Mouse (Mus musculus) limb, embryonic 12.5 days (tissue): ENCODE data around the gene Plekhj1. TPM values are rescaled to one million over a fixed set of nuclear protein-coding genes. Genes with fewer than 3 reads are reported as not detected.
A peak's percentile ranks its signal among the peaks of the same experiment; 100 is the strongest.

Experiments used
- ATAC-seq: fragments of 200-750 bp; cut with Nextera tagmentation; 2 replicates; pipeline ENCODE4 v1.8.0; 2017; ENCODE audit warnings: low read depth, moderate TSS enrichment; ENCODE audit not compliant: insufficient number of reproducible peaks, insufficient read depth, low FRiP score, low TSS enrichment
- H3K27ac ChIP-seq: fragments of 300-500 bp; sonication (generic); 2 replicates; pipeline ENCODE4 v1.5.1; 2016; ENCODE audit warnings: mild to moderate bottlenecking, moderate library complexity
- H3K27me3 ChIP-seq: fragments of 300-500 bp; sonication (generic); 2 replicates; pipeline ENCODE4 v1.6.1; 2016; ENCODE audit warnings: mild to moderate bottlenecking, moderate library complexity
- H3K36me3 ChIP-seq: fragments of 300-500 bp; sonication (generic); 2 replicates; pipeline ENCODE4 v1.6.1; 2016; ENCODE audit warnings: mild to moderate bottlenecking, moderate library complexity
- H3K4me1 ChIP-seq: fragments of 300-500 bp; sonication (generic); replicated peaks from 2 replicates; pipeline ENCODE4 v1.6.1; 2016
- H3K4me2 ChIP-seq: fragments of 300-500 bp; sonication (generic); 2 replicates; pipeline ENCODE4 v1.6.1; 2016; ENCODE audit warnings: mild to moderate bottlenecking, moderate library complexity
- H3K4me3 ChIP-seq: fragments of 300-500 bp; sonication (generic); replicated peaks from 2 replicates; pipeline ENCODE4 v1.5.1; 2016; ENCODE audit warnings: mild to moderate bottlenecking
- H3K9ac ChIP-seq: fragments of 300-500 bp; sonication (generic); replicated peaks from 2 replicates; pipeline ENCODE4 v1.6.1; 2016; ENCODE audit warnings: mild to moderate bottlenecking, moderate library complexity
- H3K9me3 ChIP-seq: fragments of 300-500 bp; sonication (generic); 2 replicates; pipeline ENCODE4 v1.6.1; 2016; ENCODE audit warnings: mild to moderate bottlenecking, moderate library complexity
- WGBS: fragments of 180-500 bp; shearing (Covaris S2); methylation state at CpG from one replicate; pipeline ENCODE4 v1.1.7; 2016; 5-methylcytosine and 5-hydroxymethylcytosine counted together
- polyA plus RNA-seq: library from polyadenylated mRNA; unstranded; fragments of >200 nt; fragmentation: Nextera tagmentation; extraction: Ambion mirVana; gene quantifications from 2 replicates; pipeline ENCODE4 v1.2.1, GENCODE M21; 2016

The Plekhj1 gene
- polyA plus RNA-seq, 1 experiment from 2014 or later: 144 TPM

DNA sequence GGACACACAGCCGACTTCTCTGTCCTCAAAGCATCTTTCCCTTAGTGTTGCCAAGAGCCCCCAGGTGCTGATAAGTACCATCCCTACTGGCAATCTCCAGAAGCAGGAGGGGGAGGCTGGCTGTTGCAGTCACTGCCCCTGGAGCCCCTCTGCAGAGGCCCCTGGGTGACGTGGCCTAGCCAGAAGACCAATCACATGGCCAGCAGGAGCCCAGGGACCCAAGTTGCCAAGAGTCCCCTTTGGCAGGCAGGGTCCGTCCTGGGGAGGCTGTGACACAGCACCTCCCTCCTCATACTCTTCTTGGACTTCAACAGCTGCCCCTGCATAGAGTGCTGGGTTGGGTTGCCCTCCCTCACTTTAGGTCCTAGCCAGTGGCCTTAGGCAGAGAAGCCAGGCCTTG lies 4.6 kb upstream of the Plekhj1 start:
- peaks cover 36% of the 10 kb centered on the region for H3K4me1 ChIP-seq
- H3K36me3 ChIP-seq: peaks cover 59% of the 10 kb centered on the region
- no peak overlapping the region for H3K4me3 ChIP-seq
- no peak overlapping the region; the same call in 1 of the 2 replicates for H3K9ac ChIP-seq
- H3K9me3 ChIP-seq: no peaks in the 10 kb centered on the region
- H3K27me3 ChIP-seq: peaks cover 20% of the 10 kb centered on the region
- no peak for ATAC-seq
- 89% methylated on average over 3 of the region's 3 CpGs for WGBS
- H3K4me2 ChIP-seq: no peak overlapping the region
- H3K27ac ChIP-seq: no peak overlapping the region

DNA sequence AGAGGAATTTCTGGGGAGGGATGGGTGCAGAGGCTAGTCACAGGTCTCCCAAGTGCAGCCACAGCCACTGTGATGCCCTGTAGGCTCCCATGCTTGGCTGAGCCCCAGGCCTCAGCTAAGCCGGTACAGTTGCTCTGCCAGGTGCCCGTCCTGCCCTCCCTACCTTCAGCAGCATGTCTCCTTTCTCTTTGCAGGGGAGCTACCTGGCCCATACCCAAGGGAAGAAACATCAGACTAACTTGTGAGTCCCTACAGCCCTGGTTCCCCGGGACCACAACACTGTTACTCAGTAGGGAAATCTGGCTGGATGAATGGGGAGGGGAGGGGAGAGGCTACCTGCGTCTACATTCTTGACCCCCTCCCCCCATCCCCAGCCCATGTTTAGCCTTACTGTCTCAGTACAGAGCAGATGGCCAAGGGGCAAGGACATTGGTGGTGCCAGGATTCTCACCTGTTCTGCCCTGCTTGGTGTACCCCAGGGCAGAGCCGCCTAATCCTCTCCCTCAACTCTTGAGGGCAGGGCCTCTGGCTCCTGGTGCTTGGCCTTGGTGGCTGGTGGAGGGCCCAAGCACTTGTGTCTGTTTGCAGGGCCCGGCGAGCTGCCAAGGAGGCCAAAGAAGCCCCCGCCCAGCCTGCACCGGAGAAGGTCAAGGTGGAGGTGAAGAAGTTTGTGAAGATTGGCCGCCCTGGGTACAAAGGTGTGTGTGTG lies 3.9 kb upstream of the Plekhj1 start:
- Histone ChIP-seq H3K4me2 (no peak overlapping the region), H3K9ac (no peak overlapping the region), H3K4me1 (peaks cover 30% of the 10 kb centered on the region), H3K27me3 (peaks cover 14% of the 10 kb centered on the region), H3K27ac (no peak overlapping the region), H3K4me3 (no peak overlapping the region), H3K36me3 (peaks cover 59% of the 10 kb centered on the region), H3K9me3 (no peaks in the 10 kb centered on the region)
- 93% methylated on average over 10 of the region's 10 CpGs for WGBS
- ATAC-seq: no peak

DNA sequence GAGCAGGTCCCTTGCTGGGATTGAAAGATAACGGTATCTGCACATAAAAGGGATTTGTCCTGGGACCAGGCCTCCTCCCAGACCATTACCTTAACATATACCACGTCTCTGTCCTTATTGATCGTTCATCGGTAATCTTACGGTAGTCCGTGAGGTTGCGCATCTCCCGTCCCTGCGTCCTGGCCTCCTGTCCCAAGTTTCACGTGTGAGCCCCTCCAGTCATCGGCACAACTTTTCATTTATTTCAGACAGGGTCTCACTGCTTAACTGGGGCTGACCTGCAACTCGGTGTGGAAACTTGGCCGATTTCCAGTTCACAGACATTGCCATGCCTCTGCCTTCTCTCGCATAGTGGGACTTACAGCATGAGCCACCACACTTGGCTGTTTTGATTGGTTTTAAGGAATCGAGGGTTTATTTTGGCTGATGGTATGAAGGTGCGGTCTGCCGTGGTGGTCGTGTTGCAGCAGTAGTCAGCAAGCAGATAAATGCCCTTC lies 692 bp upstream of the Plekhj1 start:
- H3K9me3 ChIP-seq: no peaks in the 10 kb centered on the region
- no peaks in the 10 kb centered on the region for H3K27me3 ChIP-seq
- peaks cover 70% of the 10 kb centered on the region for H3K36me3 ChIP-seq
- peak overlapping the region; percentile 89 for H3K4me3 ChIP-seq
- WGBS: 4% methylated on average over 18 of the region's 18 CpGs
- peak overlapping the region; percentile 97 for H3K27ac ChIP-seq
- peak overlapping the region; percentile 99 for H3K9ac ChIP-seq
- H3K4me1 ChIP-seq: peaks cover 23% of the 10 kb centered on the region
- no peak for ATAC-seq
- peak overlapping the region; percentile 78 for H3K4me2 ChIP-seq

DNA sequence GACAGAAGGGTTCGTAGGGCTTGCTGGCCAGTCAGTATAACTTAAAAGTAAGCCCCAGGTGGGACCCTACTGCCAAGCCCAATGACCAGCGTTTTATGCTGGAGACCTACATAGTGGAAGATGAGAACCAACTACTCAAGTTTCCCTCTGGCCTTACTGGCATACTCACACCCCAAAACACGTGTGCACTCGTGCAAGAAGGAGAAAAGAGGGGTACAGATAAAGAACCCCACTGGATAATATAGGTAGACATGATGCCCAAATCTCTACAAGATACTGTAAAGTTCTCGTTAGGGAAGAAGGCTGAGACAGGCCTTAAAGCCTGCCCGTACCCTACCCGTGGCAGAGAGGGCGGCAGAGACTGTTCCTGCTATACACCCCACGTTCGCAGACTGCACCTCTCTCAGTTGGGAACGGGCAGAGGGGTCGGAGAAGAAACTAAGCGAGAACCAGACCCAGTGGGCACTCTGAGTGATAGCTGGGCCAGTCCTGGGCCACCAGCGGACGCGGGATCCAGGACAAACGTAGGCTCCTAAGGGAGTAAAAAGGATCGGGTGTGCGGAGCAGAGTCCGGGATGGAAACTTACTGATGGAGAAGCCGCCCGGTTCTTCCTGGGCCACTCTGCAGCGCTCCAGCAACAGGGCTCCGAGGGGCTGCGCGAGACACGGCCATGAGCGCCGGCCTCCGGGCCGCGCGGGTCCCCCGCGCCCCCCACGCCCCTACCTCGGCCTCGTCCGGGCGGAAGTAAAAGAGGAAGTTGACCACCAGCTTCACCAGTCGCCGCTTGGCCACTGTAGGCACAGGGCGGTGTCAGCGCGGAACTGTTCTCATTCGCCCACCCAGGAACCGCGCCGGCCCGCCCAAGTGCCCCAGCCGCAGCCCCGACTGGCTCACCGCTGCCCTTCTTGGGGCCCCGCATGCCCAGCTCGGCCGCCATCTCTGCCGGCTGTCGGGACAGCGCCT lies 958 bp downstream of the Plekhj1 start:
- Histone ChIP-seq H3K9ac (peak overlapping the region; percentile 99), H3K4me1 (peaks cover 23% of the 10 kb centered on the region), H3K4me2 (peak overlapping the region; percentile 78), H3K9me3 (no peaks in the 10 kb centered on the region), H3K27me3 (no peaks in the 10 kb centered on the region), H3K27ac (peak overlapping the region; percentile 97), H3K4me3 (peak overlapping the region; percentile 89), H3K36me3 (peaks cover 70% of the 10 kb centered on the region)
- ATAC-seq: peak; percentile 49
- 2% methylated on average over 59 of the region's 59 CpGs for WGBS

DNA sequence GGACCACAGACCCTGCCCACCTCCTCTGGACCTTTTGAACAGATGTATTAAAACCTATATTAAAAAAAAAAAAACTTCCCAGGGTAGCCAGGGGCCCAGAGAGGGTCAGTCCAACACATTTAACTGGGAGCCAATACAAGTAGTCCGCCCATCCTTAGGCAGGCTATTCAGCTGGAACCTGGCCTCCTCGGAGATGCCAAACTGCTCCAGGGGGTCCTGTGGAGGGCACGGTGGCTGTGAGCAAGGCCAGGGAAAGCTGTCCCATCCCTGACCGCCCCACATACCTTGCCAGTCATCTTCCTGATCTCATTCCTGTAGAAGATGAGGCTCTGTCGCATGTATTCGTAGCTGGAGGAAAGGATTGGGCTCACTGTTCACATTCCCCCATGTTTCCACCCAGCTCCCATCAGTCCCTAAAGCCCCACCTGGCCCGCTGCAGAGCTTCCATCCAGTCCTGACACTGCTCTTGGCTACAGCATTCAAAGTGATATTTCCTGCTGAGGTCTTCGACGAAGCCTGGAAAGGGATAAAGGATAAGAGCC lies 2.0 kb downstream of the Plekhj1 start:
- no peaks in the 10 kb centered on the region for H3K9me3 ChIP-seq
- H3K27ac ChIP-seq: no peak overlapping the region
- H3K36me3 ChIP-seq: peaks cover 70% of the 10 kb centered on the region
- peak overlapping the region; percentile 78 for H3K4me2 ChIP-seq
- no peak for ATAC-seq
- peak overlapping the region; percentile 99; the same call in 1 of the 2 replicates for H3K9ac ChIP-seq
- H3K27me3 ChIP-seq: no peaks in the 10 kb centered on the region
- H3K4me1 ChIP-seq: peaks cover 23% of the 10 kb centered on the region
- WGBS: 91% methylated on average over 9 of the region's 9 CpGs
- H3K4me3 ChIP-seq: peak overlapping the region; percentile 89

DNA sequence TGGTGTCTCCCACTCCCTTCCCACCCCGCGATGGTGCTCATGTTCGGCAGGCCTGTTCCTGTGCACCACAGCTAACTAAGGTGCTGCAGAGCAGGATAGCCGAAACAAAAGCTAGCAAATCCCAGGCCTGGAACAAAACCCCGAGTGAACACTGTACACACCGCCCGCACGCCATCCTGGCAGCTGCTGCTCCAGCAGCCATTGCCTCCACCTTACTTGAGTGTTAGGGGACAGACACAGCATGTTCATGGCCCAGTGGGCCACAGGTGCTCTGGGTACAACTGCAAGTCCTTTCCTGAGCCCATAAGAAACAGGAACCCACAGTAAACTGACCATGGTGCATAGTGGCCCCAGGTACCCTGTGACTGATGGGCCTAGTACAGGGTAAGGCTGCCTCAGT lies 3.7 kb downstream of the Plekhj1 start:
- H3K27me3 ChIP-seq: no peaks in the 10 kb centered on the region
- no peak overlapping the region for H3K4me3 ChIP-seq
- H3K4me1 ChIP-seq: peaks cover 14% of the 10 kb centered on the region
- no peak overlapping the region for H3K27ac ChIP-seq
- WGBS: 89% methylated on average over 8 of the region's 8 CpGs
- H3K9me3 ChIP-seq: no peaks in the 10 kb centered on the region
- peaks cover 71% of the 10 kb centered on the region for H3K36me3 ChIP-seq
- no peak overlapping the region for H3K9ac ChIP-seq
- no peak overlapping the region for H3K4me2 ChIP-seq
- no peak for ATAC-seq

DNA sequence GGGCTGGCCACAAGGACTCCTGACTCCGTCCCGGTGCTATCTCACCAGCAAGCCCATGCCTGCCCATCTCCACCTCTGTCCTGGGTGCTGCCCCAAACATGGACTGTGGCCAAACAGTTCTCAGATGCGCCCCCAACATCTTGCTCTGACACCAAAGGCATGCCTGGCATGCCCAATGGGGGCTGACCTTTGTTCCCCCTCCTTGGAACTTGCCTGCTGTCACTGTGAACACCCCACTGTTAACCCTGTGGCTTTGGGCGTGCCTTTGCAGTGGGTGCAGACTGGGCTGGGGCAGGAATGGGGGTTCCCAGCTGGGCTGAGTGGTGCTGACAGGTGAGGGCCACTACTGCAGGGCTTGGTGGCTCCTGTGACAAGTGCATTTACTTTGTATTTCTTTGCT lies 4.6 kb downstream of the Plekhj1 start:
- Histone ChIP-seq H3K4me2 (no peak overlapping the region), H3K4me1 (peaks cover 10% of the 10 kb centered on the region), H3K36me3 (peaks cover 80% of the 10 kb centered on the region), H3K9ac (no peak overlapping the region), H3K27me3 (no peaks in the 10 kb centered on the region), H3K9me3 (no peaks in the 10 kb centered on the region), H3K4me3 (no peak overlapping the region), H3K27ac (no peak overlapping the region)
- 89% methylated on average over 4 of the region's 4 CpGs for WGBS
- no peak for ATAC-seq

DNA sequence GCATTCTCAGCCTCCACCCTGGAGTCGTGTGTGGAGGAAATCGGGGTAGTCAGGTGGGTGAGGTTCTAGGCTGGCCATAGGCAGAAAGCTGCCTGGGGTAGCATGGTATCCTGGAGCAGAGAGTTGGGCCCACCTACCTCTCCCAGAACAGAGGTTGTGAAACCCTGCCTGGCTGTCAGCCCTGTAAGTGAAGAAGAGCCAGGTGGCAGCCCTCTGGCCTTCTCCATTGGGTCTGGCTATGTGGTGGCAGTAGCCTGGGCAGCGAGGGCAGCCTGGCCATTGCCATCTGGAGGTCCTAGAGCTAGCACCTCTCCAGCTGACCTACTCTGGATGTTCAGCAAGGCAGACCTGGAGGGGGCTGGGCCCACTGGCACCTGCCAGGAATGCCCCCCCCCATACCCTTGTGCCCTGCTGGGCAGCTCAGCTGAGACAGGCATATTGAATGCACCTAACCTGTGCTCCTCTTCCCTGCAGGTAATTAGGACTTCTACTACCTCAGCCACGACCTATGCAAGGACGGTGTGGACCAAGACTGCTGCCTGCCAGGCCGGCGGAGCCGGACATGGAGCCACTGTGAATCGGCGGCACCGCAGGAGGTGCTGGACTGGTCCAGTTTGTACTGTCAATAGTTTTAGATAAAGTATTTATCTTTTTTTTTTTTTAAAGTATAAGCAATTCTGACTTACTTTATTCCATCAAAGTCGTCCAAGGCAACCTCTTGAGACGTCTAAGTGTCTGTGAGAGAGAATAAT lies 5.2 kb downstream of the Plekhj1 start:
- Histone ChIP-seq H3K9ac (no peak overlapping the region), H3K4me3 (no peak overlapping the region), H3K27ac (no peak overlapping the region), H3K9me3 (no peaks in the 10 kb centered on the region), H3K27me3 (no peaks in the 10 kb centered on the region), H3K36me3 (peaks cover 86% of the 10 kb centered on the region), H3K4me2 (no peak overlapping the region), H3K4me1 (peaks cover 10% of the 10 kb centered on the region)
- ATAC-seq: no peak
- WGBS: 90% methylated on average over 13 of the region's 13 CpGs

DNA sequence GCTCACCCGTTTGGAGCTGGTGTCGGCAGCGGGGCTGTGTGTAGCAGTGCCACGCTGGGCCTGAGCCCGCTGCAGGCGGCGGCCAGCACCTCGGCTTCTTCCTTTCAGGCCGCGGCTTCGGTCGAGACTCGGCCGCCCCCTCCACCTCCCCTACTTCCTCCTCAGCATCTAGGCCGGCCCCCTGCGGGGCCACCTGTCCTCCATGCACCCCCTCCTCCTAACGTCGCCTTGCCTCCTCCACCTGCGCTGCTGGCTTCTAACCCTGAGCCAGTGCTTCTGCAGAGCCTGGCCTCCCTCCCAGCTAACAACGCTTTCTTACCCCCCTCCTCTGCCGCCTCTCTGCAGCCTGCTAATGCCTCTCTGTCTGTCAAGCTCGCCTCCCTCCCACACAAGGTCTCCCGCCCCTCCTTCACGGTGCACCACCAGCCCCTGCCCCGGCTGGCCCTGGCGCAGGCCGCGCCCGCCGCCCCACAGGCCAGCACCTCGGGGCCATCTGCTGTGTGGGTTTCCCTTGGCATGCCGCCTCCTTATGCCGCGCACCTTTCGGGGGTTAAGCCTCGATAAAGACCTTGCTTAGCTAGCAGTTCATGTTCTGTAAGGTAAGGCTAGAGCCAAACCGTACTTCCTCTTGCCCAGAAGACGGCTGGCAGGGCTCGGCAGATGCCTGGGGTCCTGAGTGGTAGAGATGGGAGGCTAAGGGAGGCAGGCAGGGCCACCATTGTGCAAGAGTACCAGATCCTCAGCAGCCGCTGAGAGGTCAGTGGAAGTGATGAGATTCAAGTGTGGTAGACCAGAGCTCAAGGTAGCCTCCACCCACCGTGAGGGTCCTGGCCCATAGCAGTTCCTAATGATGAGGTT lies 6.0 kb downstream of the Plekhj1 start:
- Histone ChIP-seq H3K9ac (no peak overlapping the region), H3K4me1 (peaks cover 10% of the 10 kb centered on the region), H3K27ac (peak overlapping the region; percentile 17; the same call in 1 of the 2 replicates), H3K36me3 (peaks cover 94% of the 10 kb centered on the region), H3K27me3 (no peaks in the 10 kb centered on the region), H3K9me3 (no peaks in the 10 kb centered on the region), H3K4me2 (no peak overlapping the region), H3K4me3 (no peak overlapping the region)
- 73% methylated on average over 41 of the region's 41 CpGs for WGBS
- no peak for ATAC-seq
